Mouse (Mus musculus): ENCODE measurements at regions not wholly inside any gene's neighbourhood (a gene's known extent, or its start where the extent isn't known, plus 50 kb on each side); places are given as distances from the start of the nearest gene placed in this dataset.

DNA sequence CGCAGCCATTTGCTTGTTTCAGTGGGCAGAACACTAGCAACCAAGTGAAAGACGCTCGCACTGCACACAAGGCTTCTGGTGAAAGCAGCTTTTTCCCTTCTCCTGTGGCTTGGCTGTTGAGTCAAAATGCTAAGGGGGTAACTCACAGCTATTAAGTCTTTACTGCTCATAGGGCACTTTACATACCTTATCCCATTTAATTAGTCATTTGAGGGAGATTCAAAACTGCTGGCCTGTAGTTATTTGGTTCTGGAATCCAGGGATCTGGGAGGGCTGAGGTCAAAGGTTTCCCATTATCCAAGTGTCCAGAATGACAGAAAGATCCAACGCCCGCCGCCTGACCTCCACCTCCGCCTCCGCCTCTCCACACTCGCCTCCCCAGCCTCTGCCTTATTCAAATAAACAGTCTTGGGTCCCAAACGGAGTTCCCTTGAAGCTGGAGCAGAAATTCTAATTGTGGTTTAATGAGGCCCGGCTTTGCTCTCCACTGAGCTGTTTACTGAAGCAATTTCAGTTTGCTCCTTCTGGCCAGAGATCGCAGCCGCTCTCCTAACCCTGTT lies 106.5 kb upstream of the Mycn start:
- DNase-seq (ENCODE audit: low spot score in 2 of 2) = no peak

DNA sequence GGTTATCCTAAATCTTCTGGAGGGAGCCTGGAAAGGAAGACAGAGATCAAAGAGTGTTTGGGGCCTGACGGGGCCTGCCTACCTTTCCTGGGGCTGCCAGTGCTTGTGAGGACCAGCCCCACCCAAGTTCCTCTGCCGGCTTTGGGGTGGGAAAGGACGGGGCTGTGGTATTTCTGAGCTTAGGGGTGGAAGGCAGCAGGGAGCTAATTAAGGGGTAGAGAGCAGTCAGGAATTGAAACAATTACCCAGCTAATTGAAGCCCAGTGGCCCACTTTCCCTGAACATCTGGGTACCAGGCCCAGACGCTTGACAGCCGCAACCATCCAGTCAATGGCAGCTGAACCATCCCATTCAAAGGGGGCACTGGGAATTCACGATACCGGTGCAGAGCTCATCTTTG lies 101.2 kb upstream of the Mycn start:
- no peak for DNase-seq (ENCODE audit: low spot score in 2 of 2)

DNA sequence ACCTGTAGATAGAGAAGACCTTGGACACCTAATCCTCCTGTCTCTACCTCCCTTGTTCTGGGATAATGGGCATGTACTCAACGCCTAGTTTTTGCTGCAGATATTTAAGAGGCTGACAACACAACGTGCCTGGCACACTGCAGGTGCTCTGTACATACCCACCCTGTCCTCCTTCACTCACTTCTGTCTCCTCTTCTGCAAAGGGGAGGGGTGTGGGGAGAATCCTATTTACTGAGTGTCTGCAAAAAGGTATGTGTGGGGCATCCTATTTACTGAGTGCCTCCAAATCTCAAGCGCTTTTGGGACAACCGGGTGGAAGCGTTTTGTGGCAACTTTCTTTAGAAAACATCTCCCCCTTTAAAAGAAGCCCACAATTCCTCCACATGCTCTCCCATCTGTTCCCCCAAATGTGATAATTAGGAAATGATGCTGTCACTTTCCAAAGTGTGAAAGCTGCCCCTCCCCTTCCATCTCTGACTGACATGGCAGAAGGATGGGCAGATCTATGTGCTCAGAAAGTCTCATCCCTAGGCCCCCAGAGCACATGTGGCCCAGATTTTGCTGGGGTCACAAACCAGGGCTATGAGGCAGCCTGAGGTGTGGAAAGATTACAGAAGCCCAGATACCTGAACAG lies 93.5 kb upstream of the Mycn start:
- no peak for DNase-seq (ENCODE audit: low spot score in 2 of 2)

DNA sequence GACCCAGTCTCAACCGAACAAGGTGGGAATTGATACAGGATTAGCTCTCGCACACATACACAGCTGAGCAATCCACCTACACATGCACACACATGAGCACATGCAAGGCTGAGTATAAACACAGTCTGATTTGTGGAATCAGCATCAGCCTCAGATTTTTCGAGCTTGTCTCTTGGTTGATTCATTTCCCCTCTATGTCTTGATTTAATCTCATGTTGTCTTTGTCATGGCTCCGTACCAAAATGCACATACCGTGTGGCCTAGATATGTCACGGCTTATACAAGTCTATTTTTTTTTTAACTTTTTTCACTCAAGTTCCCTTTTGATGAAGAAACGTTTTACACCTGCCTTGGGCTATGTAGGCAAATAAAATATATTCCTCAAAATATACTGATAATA lies 88.6 kb upstream of the Mycn start:
- no peak for DNase-seq (ENCODE audit: low spot score in 2 of 2)

DNA sequence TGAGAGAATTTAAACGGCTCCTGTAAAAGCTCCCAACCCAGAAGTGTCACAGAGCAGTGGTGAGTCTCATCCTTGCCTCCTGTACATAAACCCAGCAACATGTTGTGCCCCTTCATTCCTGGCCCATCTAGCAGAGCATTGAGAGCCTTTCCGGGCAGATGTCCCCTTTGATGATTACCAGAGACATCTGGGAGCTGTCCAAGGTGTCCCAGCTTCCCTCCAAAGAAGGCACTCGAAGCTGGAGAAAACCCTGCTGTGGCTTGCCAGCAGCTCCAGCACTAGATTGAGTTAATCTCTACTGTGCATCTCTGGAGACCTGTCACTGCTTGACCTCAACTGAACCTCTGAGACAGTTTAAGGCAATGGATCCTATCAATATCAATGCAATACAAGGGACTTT lies 86.4 kb upstream of the Mycn start:
- no peak for DNase-seq (ENCODE audit: low spot score in 2 of 2)

DNA sequence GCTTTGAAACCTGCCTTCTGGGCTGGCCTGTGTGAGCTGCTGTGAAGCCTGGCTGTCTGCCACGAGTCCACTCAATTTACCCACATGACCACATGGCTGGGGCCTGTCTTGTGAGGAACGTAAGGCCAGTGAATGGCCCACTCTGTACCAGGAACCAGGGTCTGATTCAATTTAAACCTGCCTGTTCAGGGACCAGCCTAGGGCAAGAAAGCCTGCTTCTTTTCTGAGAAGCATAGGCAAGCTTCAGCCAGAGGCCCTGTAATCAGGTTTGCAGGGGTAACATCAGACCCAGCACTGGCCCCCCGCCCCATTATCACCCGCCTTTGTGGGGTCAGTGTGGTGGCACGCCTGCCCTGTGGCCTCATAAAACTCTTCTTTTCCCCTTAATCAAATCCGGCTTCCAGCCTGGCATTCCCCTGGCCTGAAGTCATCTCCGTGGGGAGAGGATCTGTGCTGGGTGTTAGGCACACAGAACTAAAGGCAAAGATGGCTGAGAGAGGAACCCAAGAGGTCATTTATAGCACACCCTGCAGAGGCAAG lies 84.4 kb upstream of the Mycn start:
- no peak for DNase-seq (ENCODE audit: low spot score in 2 of 2)

DNA sequence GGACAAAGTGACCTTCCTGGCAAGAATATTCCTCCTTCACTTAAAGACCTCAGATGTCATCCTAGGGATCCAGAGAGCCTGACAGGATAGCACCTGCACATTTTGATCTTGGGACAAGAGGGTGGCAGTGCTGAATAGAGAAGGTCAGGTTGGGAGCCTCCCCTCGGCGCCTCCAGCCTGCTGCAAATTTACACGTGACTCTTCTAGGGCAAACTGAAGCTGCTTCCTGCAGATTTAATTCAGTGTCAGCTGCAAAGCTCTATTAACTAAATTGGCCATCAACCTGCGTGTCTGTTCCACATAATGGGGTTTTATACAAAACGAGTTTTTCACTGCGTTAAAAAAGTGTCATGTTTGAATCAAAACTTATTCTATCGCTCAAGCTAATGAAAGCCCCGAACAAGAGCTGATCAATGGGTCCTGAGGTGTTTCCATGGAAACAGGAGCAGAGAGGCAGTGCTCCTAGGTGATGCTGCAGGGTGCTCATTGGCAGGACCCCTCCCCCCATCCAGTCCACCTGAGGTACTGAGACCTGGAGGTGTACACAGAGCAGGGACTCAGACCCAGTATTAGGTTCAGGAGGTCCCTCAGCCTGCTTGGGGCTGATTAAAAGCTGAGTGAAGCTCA lies 82.6 kb upstream of the Mycn start:
- DNase-seq (ENCODE audit: low spot score in 2 of 2) = no peak

DNA sequence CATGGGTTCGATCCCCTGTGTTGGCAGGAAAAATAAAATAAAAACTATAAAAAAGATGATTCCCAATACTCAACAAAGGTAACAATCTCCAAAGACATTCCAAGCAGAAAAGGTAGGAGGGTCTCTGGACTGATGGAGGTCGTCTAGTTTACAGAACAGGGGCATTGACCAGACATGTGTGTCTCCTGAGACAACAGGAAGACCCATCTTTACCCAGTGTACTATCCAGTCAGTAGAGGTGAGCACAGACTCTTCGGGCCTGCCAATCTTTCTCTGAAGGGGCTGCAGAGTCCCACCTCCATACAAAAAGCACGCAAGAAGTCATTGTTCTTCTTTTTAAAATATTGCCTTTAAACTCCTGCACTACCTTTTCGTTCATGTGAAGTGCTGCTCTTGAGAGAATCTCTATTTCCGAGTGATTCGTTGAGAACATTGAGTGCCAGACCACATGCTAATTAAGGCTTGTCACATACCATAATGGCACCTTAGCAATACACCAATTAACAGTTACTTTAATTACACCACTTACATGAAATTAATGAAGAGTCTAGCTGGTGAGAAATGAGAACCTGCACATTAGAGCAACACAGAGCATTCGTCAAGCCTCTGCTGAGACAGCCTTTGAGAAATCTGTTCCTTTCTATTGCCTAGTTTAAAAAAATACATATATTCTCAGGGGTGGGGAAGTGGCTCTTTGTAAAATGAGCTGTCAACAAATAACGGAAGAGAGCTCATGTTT lies 69.5 kb upstream of the Mycn start:
- no peak for DNase-seq (ENCODE audit: low spot score in 2 of 2)

DNA sequence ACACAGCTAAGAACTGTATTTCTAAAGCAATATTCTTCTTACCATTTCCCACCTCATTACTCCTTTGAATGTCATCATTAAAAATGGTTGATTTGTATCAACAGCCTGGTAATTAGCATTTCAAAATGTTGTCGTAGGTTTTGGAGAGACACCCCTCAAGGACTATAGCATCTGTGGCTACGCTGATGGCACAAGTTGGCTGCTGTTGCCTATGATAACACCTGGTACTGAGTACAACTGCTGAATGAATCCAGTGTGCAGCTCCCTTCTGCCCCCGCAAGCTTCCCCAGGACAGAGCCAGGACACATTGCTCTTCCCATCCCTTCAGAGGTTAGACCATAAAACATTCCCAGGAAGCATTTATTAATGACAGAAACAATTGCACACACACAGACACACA lies 68.7 kb upstream of the Mycn start:
- no peak for DNase-seq (ENCODE audit: low spot score in 2 of 2)

DNA sequence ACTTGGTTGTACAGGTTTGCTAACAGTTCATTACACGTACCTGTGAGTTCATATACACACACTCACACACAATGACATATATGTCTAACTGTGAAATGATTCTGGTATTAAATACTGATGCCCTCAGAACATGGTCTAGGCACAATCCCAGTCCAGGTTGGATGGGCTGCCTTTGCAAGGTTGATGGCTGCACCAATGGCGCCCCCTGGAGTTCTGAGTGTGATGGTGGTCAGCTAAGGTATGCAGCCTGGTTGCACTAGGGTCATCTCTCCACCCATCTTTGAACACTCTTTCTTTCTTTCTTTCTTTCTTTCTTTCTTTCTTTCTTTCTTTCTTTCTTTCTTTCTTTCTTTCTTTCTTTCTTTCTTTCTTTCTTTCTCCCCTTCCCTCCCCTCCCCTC lies 67.8 kb upstream of the Mycn start:
- DNase-seq (ENCODE audit: low spot score in 2 of 2) = no peak

DNA sequence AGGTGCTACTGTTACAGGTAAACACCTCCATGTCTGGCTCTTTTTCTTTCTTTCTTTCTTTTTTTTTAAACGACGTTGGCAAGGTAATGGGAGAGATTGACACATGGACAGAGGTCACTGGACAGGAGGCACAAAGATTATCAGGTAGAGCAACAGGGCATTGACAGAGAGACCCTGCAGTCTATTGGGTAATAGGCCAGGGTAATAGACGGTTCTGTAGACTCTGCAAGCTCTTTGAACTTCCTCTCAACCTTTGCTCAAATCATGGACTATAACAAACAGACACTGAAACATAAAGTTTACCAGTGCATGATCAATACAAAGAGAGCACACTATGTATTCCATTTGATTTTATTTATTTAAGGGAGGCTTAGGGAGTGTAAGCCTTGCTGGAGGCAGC lies 61.0 kb upstream of the Mycn start:
- DNase-seq (ENCODE audit: low spot score in 2 of 2) = no peak

DNA sequence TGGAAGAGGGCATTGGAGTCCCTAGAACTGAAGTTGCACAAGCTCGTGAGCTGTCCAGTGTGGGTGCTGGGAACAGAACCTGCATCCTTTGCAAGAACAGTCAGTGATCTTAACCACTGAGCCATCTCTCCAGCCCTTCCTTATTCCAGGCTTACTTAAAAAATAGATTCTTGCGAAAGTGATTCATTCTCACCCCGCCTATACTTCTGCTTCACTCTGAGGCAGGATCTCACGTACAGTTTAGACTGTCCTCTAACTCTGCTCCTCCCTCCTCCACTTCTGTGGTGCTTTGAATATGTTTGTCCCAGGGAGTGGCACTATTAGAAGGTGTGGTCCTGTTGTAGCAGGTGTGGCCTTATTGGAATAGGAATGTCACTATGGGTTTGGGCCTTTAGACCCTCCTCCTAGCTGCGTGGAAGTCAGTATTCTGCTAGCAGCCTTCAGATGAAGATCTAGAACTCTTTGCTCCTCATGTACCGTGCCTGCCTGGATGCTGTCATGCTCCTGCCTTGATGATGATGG lies 60.4 kb upstream of the Mycn start:
- no peak for DNase-seq (ENCODE audit: low spot score in 2 of 2)

DNA sequence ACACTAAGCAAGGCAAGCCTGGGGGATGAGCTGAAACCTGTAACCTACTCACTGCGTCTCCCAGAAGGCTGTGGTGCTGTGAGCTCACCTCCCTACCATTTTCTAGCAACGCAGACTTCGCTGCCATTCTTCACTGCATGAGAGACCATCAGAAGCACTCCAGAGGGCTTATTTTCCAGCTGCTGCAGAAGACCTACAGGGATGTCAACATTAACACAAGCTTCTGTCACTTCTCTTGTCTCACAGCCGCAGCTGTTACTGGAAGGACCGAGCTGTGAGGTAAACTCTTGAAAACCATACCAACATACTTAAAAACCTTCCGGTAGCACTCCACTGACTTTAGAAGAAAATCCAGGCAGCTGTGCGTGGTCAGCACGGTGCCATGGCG lies 54.3 kb upstream of the Mycn start:
- DNase-seq (ENCODE audit: low spot score in 2 of 2) = no peak

DNA sequence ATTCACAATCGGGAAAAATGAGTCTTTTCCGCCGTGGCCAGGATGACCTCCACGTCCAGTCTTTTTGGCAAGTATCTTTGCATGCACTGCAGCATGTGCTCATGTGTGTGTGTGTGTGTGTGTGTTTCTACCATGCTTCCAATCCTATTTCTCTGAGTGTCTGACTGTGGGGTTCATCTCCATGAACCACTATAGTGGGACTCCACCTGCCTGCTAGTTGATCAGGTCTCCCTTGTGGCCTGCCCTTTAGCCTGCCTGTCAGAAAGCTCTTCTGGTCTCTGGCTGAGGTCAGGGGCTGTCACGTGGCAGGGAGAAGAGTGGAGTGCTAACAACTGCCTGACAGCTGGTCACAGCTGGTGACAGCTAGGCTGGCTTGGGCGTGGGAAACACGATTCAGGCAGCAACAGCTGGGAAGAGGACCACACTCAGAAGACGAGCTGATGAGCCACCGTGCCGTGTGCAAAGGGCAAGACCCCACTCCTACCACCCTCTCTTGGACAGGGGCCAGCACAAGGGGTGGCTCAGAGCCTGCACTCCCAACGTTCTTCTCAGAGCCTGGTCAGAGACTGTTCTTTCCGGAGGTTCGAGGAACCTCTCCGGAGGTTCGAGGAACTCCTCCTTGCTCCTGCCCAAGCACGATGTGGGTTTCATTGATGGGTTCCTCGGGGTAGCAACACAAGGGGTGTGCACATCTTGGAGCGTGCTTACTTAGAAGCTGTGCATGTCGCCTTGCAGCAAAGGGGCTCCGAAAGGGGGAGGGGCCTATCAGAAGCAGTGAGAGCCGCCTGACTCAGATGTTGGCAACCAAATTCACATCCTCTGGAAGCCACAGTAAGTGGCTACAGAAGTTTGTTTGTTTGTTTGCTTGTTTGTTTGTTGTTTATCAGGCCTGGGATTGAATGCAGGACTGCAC lies 53.6 kb upstream of the Mycn start:
- DNase-seq (ENCODE audit: low spot score in 2 of 2) = no peak

DNA sequence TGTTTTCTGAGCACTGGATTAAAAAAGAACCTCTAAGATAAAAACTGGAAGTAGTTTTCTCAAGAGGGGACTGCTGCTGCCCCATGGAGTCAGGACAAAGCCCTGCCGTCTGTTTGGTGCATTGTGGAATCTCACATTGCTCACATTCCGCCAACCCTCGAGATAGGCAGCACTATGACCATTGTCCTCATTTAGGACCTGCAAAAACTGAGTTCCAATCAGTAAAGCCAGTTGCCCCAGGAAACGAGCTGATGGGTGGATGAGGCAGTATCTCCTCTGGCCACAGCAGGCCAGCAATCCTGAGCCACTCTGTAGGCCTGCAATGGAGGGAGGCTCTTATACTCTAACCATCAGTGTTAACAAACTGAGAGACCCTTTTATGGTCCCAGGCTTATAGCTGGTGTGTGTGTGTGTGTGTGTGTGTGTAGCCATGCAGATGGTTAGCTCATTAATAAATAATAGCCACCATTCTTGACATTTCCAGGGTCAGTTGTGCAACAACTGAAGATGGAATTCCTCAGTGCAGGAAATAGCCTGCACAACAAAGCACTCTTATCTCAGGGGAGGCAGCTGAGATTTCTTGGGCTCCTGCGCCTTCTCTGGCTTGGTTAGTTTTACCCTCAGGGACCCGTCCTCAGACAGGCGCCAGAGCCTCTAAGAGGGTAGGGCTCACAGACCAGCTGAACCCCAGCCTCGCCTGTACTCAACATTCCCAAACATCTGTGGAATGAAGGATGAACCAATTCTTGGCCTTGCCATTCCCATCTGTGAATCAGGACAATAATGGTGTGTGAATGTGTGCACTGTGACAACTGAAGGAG lies 52.4 kb upstream of the Mycn start:
- DNase-seq (ENCODE audit: low spot score in 2 of 2) = no peak

All from left cerebral cortex, adult 18-20 months (tissue).